Comparison of ENCODE assay signal across 8 mouse cellular contexts in genomic region chr4:102493342-102494128, GRCm38 (mm10).
DNase-seq lines count a peak whose midpoint lies in the region; ATAC-seq and TF ChIP-seq lines count a peak whose summit lies in the region.

No protein-coding gene starts in this region.

- peak; percentile 49; the same call in 1 of the 2 replicates for TF ChIP-seq CTCF in cerebellum, adult 2 months (IDR thresholded peaks at IDR 0.05; ENCODE audit: borderline replicate concordance, insufficient read depth, low read depth, low read length)
- TF ChIP-seq CTCF in brain, embryonic 14.5 days (IDR thresholded peaks at IDR 0.05; ENCODE audit: borderline replicate concordance, extremely low read depth, insufficient read depth, insufficient read length), result peak; percentile 55; the same call in 1 of the 2 replicates

- peaks cover 10% of the 10 kb centered on the region for H3K4me1 ChIP-seq in cerebellum, adult 2 months (ENCODE audit: control insufficient read depth, insufficient read depth, low read length)

- intact Hi-C loops in left cerebral cortex, postnatal 14 days (cut with DNase I), result loop anchor here (2.0 kb wide), 1 partner anchor 163 kb away; no protein-coding TSS in a partner anchor
- intact Hi-C loops in left cerebral cortex, postnatal 4 days (cut with DNase I), result loop anchor here (2.0 to 10.0 kb wide), 2 partner anchors 101 to 163 kb away; no protein-coding TSS in a partner anchor
- intact Hi-C loops in left cerebral cortex, postnatal 36 days (cut with DNase I), result loop anchor here (1.0 kb wide), 1 partner anchor 163 kb away; no protein-coding TSS in a partner anchor

- TF ChIP-seq POLR2A in cerebellum, adult 2 months (IDR thresholded peaks at IDR 0.05; ENCODE audit: borderline replicate concordance, insufficient read depth, low read length), result no peak
- no peak for TF ChIP-seq POLR2A in brain, embryonic 14.5 days (IDR thresholded peaks at IDR 0.05; ENCODE audit: borderline replicate concordance, extremely low read depth, insufficient read depth, insufficient read length, poor library complexity, severe bottlenecking)

- H3K4me3 ChIP-seq in cerebellum, adult 2 months (replicated peaks; ENCODE audit: insufficient read depth, low read depth, low read length), result no peak overlapping the region

- peak in 1 of 2 experiments; percentile 67 for DNase-seq in cerebellum, adult 2 months
- DNase-seq in cerebellum, postnatal 25 days, result no peak
- peak; percentile 63 to 79 for DNase-seq in left cerebral cortex, postnatal 14 days (ENCODE audit: low spot score in 2 of 2)
- no peak for DNase-seq in left cerebral cortex, postnatal 4 days
- peak; percentile 90 for DNase-seq in brain, embryonic 14.5 days (ENCODE audit: low read depth)
- peak; percentile 84 for DNase-seq in retina, postnatal 1 day
- DNase-seq in left cerebral cortex, postnatal 36 days (ENCODE audit: low spot score in 2 of 2), result no peak

- H3K27ac ChIP-seq in cerebellum, adult 2 months (ENCODE audit: insufficient read depth, low read length), result no peak overlapping the region

- no peaks in the 10 kb centered on the region for H3K27me3 ChIP-seq in cerebellum, adult 2 months (ENCODE audit: control insufficient read depth, insufficient read depth, low read length)

- peak; percentile 64 for ATAC-seq in inflammation-experienced regulatory T-cells, adult 6 months

- 36% methylated on average over 4 of the region's 4 CpGs for WGBS in cerebellum, adult 2 months

Comparison
In these comparisons a context has a peak if more than half of its experiments do, and no peak if none do; other contexts are left out.
1. DNase-seq: peak in left cerebral cortex, postnatal 14 days (2 of 2), brain, embryonic 14.5 days (single experiment) and retina, postnatal 1 day (single experiment); none in cerebellum, postnatal 25 days (0 of 2), left cerebral cortex, postnatal 4 days (single experiment) and left cerebral cortex, postnatal 36 days (0 of 2).